In genomic region chr14:33669891-33670290, GRCm38 (mm10) we compare ENCODE assay signal across 33 mouse cellular contexts.
"Had no signal": no experiment of that assay in that cellular context is flagged by ENCODE, and none has a peak within 500 bp of the region (broad histone marks: within the 10 kb centered on the region; RNA-seq: fewer than 3 reads in every experiment).

No protein-coding gene starts in this region.

- H3K27ac ChIP-seq: limb, embryonic 10.5 days; limb, embryonic 12.5 days; limb, embryonic 13.5 days; limb, embryonic 15.5 days; liver, embryonic 12.5 days; liver, embryonic 13.5 days; liver, embryonic 14.5 days; liver, embryonic 15.5 days; lung, embryonic 15.5 days; macrophage; midbrain, embryonic 10.5 days; midbrain, embryonic 12.5 days; midbrain, embryonic 13.5 days; midbrain, embryonic 15.5 days; neural tube, embryonic 12.5 days; neural tube, embryonic 13.5 days had no signal

- DNase-seq: left cerebral cortex, postnatal 4 days; liver; liver, embryonic 13.5 days; liver, postnatal 0 days; lung, adult 18-20 months; lung, adult 2 months; lung, embryonic 14.5 days; lung, postnatal 10 days; lung, postnatal 14 days; lung, postnatal 36 days; lung, postnatal 4 days; midbrain, embryonic 14.5 days had no signal

- H3K9ac ChIP-seq: limb, embryonic 12.5 days; limb, embryonic 13.5 days; limb, embryonic 15.5 days; liver, embryonic 12.5 days; liver, embryonic 13.5 days; liver, embryonic 14.5 days; liver, embryonic 15.5 days; liver, postnatal 0 days; lung, embryonic 14.5 days; lung, embryonic 15.5 days; midbrain, embryonic 12.5 days; midbrain, embryonic 13.5 days; midbrain, embryonic 15.5 days; neural tube, embryonic 12.5 days; neural tube, embryonic 13.5 days had no signal

- ATAC-seq: liver, embryonic 12.5 days; liver, postnatal 0 days; lung, postnatal 0 days; midbrain, embryonic 13.5 days; midbrain, embryonic 15.5 days; midbrain, embryonic 16.5 days had no signal

- H3K4me2 ChIP-seq: limb, embryonic 12.5 days; limb, embryonic 13.5 days; limb, embryonic 15.5 days; liver, embryonic 11.5 days; liver, embryonic 12.5 days; liver, embryonic 13.5 days; liver, embryonic 15.5 days; lung, embryonic 14.5 days; lung, embryonic 15.5 days; midbrain, embryonic 11.5 days; midbrain, embryonic 12.5 days; midbrain, embryonic 13.5 days; midbrain, embryonic 15.5 days; neural tube, embryonic 12.5 days; neural tube, embryonic 13.5 days had no signal

- H3K27me3 ChIP-seq: limb, embryonic 15.5 days; liver, embryonic 12.5 days; liver, embryonic 13.5 days; liver, embryonic 15.5 days; megakaryocyte, embryonic 14.5 days; midbrain, embryonic 12.5 days; midbrain, embryonic 13.5 days; midbrain, embryonic 15.5 days; neural tube, embryonic 12.5 days; neural tube, embryonic 13.5 days had no signal

- H3K4me1 ChIP-seq: limb, embryonic 12.5 days; limb, embryonic 13.5 days; liver, embryonic 12.5 days; liver, embryonic 13.5 days; liver, embryonic 15.5 days; lung, embryonic 15.5 days; megakaryocyte, embryonic 14.5 days; midbrain, embryonic 10.5 days; midbrain, embryonic 12.5 days; midbrain, embryonic 13.5 days; midbrain, embryonic 15.5 days; neural tube, embryonic 12.5 days; neural tube, embryonic 13.5 days had no signal

- H3K9me3 ChIP-seq: limb, embryonic 10.5 days; limb, embryonic 12.5 days; limb, embryonic 13.5 days; limb, embryonic 15.5 days; liver, embryonic 12.5 days; liver, embryonic 13.5 days; lung, embryonic 15.5 days; megakaryocyte, embryonic 14.5 days; midbrain, embryonic 10.5 days; midbrain, embryonic 12.5 days; midbrain, embryonic 13.5 days; midbrain, embryonic 15.5 days; neural tube, embryonic 12.5 days; neural tube, embryonic 13.5 days had no signal

- H3K4me3 ChIP-seq: limb, embryonic 10.5 days; limb, embryonic 12.5 days; limb, embryonic 13.5 days; limb, embryonic 15.5 days; liver, embryonic 12.5 days; liver, embryonic 13.5 days; liver, embryonic 15.5 days; lung, embryonic 15.5 days; megakaryocyte, embryonic 14.5 days; midbrain, embryonic 10.5 days; midbrain, embryonic 12.5 days; midbrain, embryonic 13.5 days; midbrain, embryonic 15.5 days; myocyte; neural tube, embryonic 12.5 days; neural tube, embryonic 13.5 days had no signal

- H3K36me3 ChIP-seq: limb, embryonic 10.5 days; limb, embryonic 12.5 days; limb, embryonic 13.5 days; limb, embryonic 15.5 days; liver, embryonic 12.5 days; liver, embryonic 13.5 days; liver, embryonic 15.5 days; lung, embryonic 15.5 days; midbrain, embryonic 10.5 days; midbrain, embryonic 12.5 days; midbrain, embryonic 13.5 days; midbrain, embryonic 15.5 days; neural tube, embryonic 12.5 days; neural tube, embryonic 13.5 days had no signal
